Mouse (Mus musculus): Measurements from ENCODE around the gene Tnik. TPM values are rescaled to one million over a fixed set of nuclear protein-coding genes. Genes with fewer than 3 reads are reported as not detected.

Gene Tnik
- 100 to 1,000 TPM; 172 to 173 TPM for total RNA-seq (2021)
- long read RNA-seq, experiment 1, full-length matches to known transcripts, result 7 of 24 reads
- long read RNA-seq, experiment 1, partial matches to known transcripts, result 7 of 24 reads
- long read RNA-seq, experiment 1, other reads (novel, unspliced or antisense), result 10 of 24 reads
- long read RNA-seq, experiment 2, full-length matches to known transcripts, result 4 of 10 reads
- long read RNA-seq, experiment 2, partial matches to known transcripts, result 2 of 10 reads
- long read RNA-seq, experiment 2, other reads (novel, unspliced or antisense), result 4 of 10 reads

- peak; percentile 82 to 91 for DNase-seq (ENCODE audit: low spot score in 2 of 2)
Observed at GRCm38 (mm10) chr3:28263002-28263947, at the start of gene Tnik. Gene Tnik, plus strand, starts transcription at chr3:28263214.

- no peak for DNase-seq (ENCODE audit: low spot score in 2 of 2)
Observed at GRCm38 (mm10) chr3:28214886-28215311, 48.1 kb upstream of the Tnik start.

- DNase-seq (ENCODE audit: low spot score in 2 of 2), result no peak
Observed at GRCm38 (mm10) chr3:28217001-28217400, 46.0 kb upstream of the Tnik start.

GRCm38 (mm10) chr3:28219533-28219932 lies 43.5 kb upstream of the Tnik start:
- no peak for DNase-seq (ENCODE audit: low spot score in 2 of 2)

GRCm38 (mm10) chr3:28219964-28220363 lies 43.0 kb upstream of the Tnik start:
- DNase-seq (ENCODE audit: low spot score in 2 of 2), result no peak

- no peak for DNase-seq (ENCODE audit: low spot score in 2 of 2)
Observed at GRCm38 (mm10) chr3:28224437-28225356, 38.3 kb upstream of the Tnik start.

GRCm38 (mm10) chr3:28225357-28225905 lies 37.6 kb upstream of the Tnik start:
- DNase-seq (ENCODE audit: low spot score in 2 of 2), result no peak

GRCm38 (mm10) chr3:28226181-28226580 lies 36.8 kb upstream of the Tnik start:
- DNase-seq (ENCODE audit: low spot score in 2 of 2), result no peak

GRCm38 (mm10) chr3:28228930-28229329 lies 34.1 kb upstream of the Tnik start:
- no peak for DNase-seq (ENCODE audit: low spot score in 2 of 2)

- DNase-seq (ENCODE audit: low spot score in 2 of 2), result no peak
Observed at GRCm38 (mm10) chr3:28229503-28229902, 33.5 kb upstream of the Tnik start.

GRCm38 (mm10) chr3:28232885-28233284 lies 30.1 kb upstream of the Tnik start:
- no peak for DNase-seq (ENCODE audit: low spot score in 2 of 2)

GRCm38 (mm10) chr3:28234179-28234578 lies 28.8 kb upstream of the Tnik start:
- no peak for DNase-seq (ENCODE audit: low spot score in 2 of 2)

GRCm38 (mm10) chr3:28236689-28237088 lies 26.3 kb upstream of the Tnik start:
- DNase-seq (ENCODE audit: low spot score in 2 of 2), result no peak

GRCm38 (mm10) chr3:28238136-28238535 lies 24.9 kb upstream of the Tnik start:
- DNase-seq (ENCODE audit: low spot score in 2 of 2), result no peak

- no peak for DNase-seq (ENCODE audit: low spot score in 2 of 2)
Observed at GRCm38 (mm10) chr3:28242561-28242960, 20.5 kb upstream of the Tnik start.

- DNase-seq (ENCODE audit: low spot score in 2 of 2), result no peak
Observed at GRCm38 (mm10) chr3:28244244-28244890, 18.6 kb upstream of the Tnik start.

GRCm38 (mm10) chr3:28248255-28248957 lies 14.6 kb upstream of the Tnik start:
- DNase-seq (ENCODE audit: low spot score in 2 of 2), result no peak

- DNase-seq (ENCODE audit: low spot score in 2 of 2), result no peak
Observed at GRCm38 (mm10) chr3:28255711-28256110, 7.3 kb upstream of the Tnik start.

- DNase-seq (ENCODE audit: low spot score in 2 of 2), result peak; percentile 56 to 64
Observed at GRCm38 (mm10) chr3:28262371-28263001, 528 bp upstream of the Tnik start.

Data from left cerebral cortex, adult 18-20 months (tissue).